Mouse (Mus musculus): Measurements from ENCODE around the gene Efhd1. TPM values are rescaled to one million over a fixed set of nuclear protein-coding genes. Genes with fewer than 3 reads are reported as not detected.

Gene Efhd1
- polyA plus RNA-seq, 1 experiment from 2014 or later = 1.4 TPM

DNA sequence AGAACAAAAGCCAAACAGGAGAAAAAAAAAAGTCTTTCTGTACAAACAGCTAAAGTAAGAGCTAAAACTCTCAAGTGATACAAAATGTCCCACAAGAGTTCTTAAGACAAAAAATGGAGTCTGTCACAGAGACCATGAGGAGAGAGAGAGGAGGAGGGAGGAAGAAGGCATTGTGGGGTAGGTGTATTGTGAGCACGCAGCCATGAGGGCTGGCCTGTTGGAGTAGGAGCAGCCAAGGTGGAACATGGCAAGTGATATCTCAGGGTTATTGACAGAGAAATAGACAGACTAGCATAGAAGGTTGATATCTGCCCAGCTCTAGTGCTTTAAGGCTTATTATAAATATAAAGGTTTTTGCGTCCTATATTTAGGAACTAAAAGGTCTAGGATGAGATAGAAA lies 48.5 kb downstream of the Efhd1 start:
- WGBS = 93% methylated on average over 2 of the region's 2 CpGs
- no peak for ATAC-seq
- Histone ChIP-seq H3K4me2 (ENCODE audit: low read length) (no peak overlapping the region), H3K36me3 (ENCODE audit: control insufficient read depth, insufficient read depth, low read length) (no peaks in the 10 kb centered on the region), H3K9me3 (replicated peaks; ENCODE audit: control insufficient read depth, low read length, poor library complexity, severe bottlenecking) (no peaks in the 10 kb centered on the region), H3K9ac (ENCODE audit: low read depth, low read length) (no peak overlapping the region), H3K27ac (ENCODE audit: low read length) (no peak overlapping the region), H3K27me3 (ENCODE audit: control insufficient read depth, insufficient read depth, low read depth, low read length) (no peaks in the 10 kb centered on the region), H3K4me3 (ENCODE audit: low read depth, low read length) (no peak overlapping the region), H3K4me1 (ENCODE audit: control insufficient read depth, insufficient read depth, low read length) (no peaks in the 10 kb centered on the region)

GRCm38 (mm10) chr1:87313116-87313515 lies 49.0 kb downstream of the Efhd1 start:
- Histone ChIP-seq H3K27me3 (ENCODE audit: control insufficient read depth, insufficient read depth, low read depth, low read length) (no peaks in the 10 kb centered on the region), H3K9me3 (replicated peaks; ENCODE audit: control insufficient read depth, low read length, poor library complexity, severe bottlenecking) (no peaks in the 10 kb centered on the region), H3K4me1 (ENCODE audit: control insufficient read depth, insufficient read depth, low read length) (no peaks in the 10 kb centered on the region), H3K4me2 (ENCODE audit: low read length) (no peak overlapping the region), H3K27ac (ENCODE audit: low read length) (no peak overlapping the region), H3K9ac (ENCODE audit: low read depth, low read length) (no peak overlapping the region), H3K4me3 (ENCODE audit: low read depth, low read length) (no peak overlapping the region), H3K36me3 (ENCODE audit: control insufficient read depth, insufficient read depth, low read length) (no peaks in the 10 kb centered on the region)
- WGBS = 96% methylated on average over 2 of the region's 2 CpGs
- no peak for ATAC-seq

DNA sequence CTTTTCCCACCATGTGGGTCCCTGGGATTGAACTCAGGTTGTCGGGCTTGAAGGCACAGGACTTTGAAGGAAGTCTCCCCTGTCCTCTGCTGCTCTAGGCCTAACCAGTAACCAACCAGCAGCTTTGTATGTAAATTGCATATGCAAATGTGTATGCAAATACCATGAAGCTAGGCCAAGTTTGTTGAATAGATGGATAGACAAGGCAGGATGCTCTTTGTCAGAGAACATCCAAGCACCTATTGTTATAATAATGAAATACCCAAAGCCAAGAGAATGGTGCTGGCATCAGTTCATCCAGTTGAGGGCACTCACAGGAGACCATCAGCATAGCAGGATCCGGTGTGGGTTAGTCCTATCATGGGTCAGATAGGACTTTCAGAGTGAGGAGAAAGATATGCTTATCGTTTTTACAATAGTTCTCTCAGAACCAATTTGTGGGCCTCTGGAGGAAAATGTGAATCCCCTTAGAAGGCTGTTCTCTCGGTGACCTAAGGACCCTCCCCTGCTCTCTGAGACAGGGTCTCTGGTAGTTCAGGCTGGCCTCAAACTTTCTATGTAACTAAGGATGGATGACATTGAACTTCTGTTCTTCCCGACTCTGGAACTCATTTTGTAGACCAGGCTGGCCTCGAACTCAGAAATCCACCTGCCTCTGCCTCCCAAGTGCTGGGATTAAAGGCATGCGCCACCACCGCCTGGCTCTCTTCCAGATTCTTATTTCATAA lies 49.8 kb downstream of the Efhd1 start:
- 91% methylated on average over 8 of the region's 8 CpGs for WGBS
- H3K4me3 ChIP-seq (ENCODE audit: low read depth, low read length) = no peak overlapping the region
- no peaks in the 10 kb centered on the region; the same call in 1 of the 2 replicates for H3K9me3 ChIP-seq (replicated peaks; ENCODE audit: control insufficient read depth, low read length, poor library complexity, severe bottlenecking)
- H3K4me1 ChIP-seq (ENCODE audit: control insufficient read depth, insufficient read depth, low read length) = no peaks in the 10 kb centered on the region
- H3K36me3 ChIP-seq (ENCODE audit: control insufficient read depth, insufficient read depth, low read length) = no peaks in the 10 kb centered on the region
- H3K27me3 ChIP-seq (ENCODE audit: control insufficient read depth, insufficient read depth, low read depth, low read length) = no peaks in the 10 kb centered on the region
- no peak for ATAC-seq
- H3K9ac ChIP-seq (ENCODE audit: low read depth, low read length) = no peak overlapping the region
- H3K27ac ChIP-seq (ENCODE audit: low read length) = no peak overlapping the region
- H3K4me2 ChIP-seq (ENCODE audit: low read length) = no peak overlapping the region

DNA sequence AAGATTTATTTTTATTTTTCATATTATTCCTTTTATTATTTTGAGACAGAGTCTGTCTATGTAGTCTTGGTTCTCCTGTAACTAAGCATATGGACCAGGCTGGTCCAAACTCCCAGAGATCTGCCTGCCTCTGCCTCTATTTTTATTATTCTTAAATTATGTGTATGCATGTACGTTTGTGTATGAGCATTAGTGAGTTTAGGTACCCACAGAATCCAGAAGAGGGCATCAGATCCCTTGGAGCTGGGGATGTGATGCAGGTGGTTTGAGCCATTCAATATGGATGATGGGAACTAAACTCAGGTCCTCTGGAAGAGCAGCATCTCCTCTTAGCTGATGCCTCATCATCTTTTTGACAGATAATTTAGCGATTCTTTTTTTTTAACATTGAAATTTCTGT lies 51.3 kb downstream of the Efhd1 start:
- H3K36me3 ChIP-seq (ENCODE audit: control insufficient read depth, insufficient read depth, low read length) = no peaks in the 10 kb centered on the region
- no peaks in the 10 kb centered on the region for H3K4me1 ChIP-seq (ENCODE audit: control insufficient read depth, insufficient read depth, low read length)
- no peak overlapping the region for H3K4me2 ChIP-seq (ENCODE audit: low read length)
- no peak overlapping the region for H3K4me3 ChIP-seq (ENCODE audit: low read depth, low read length)
- 92% methylated on average over 2 of the region's 2 CpGs for WGBS
- no peaks in the 10 kb centered on the region for H3K27me3 ChIP-seq (ENCODE audit: control insufficient read depth, insufficient read depth, low read depth, low read length)
- H3K9ac ChIP-seq (ENCODE audit: low read depth, low read length) = no peak overlapping the region
- no peak overlapping the region for H3K27ac ChIP-seq (ENCODE audit: low read length)
- ATAC-seq = no peak
- H3K9me3 ChIP-seq (replicated peaks; ENCODE audit: control insufficient read depth, low read length, poor library complexity, severe bottlenecking) = peaks cover 7% of the 10 kb centered on the region

DNA sequence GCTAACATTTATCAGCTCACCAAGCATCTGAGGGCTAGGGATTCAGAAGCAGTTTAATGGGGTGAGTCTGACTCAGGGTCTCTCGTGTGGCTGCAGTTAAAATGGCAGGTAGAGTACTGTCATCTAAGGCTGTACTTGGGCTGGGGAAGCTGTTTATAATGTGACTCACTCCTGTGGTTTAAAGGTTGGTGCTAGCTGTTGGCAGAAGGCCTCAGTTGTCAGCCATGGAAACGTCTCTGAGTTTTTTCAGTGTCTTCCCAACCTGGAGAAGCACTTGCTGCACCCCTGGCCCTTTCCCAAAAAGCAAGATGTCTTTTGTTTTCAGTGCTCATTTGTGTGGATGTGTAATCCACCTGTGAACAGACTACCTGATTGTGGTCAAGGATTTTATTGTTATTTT lies 51.7 kb downstream of the Efhd1 start:
- no peak for ATAC-seq
- H3K36me3 ChIP-seq (ENCODE audit: control insufficient read depth, insufficient read depth, low read length) = no peaks in the 10 kb centered on the region
- H3K4me2 ChIP-seq (ENCODE audit: low read length) = no peak overlapping the region
- H3K9ac ChIP-seq (ENCODE audit: low read depth, low read length) = no peak overlapping the region
- peaks cover 9% of the 10 kb centered on the region for H3K9me3 ChIP-seq (replicated peaks; ENCODE audit: control insufficient read depth, low read length, poor library complexity, severe bottlenecking)
- WGBS = 79% methylated on average over 2 of the region's 2 CpGs
- no peaks in the 10 kb centered on the region for H3K27me3 ChIP-seq (ENCODE audit: control insufficient read depth, insufficient read depth, low read depth, low read length)
- no peak overlapping the region for H3K4me3 ChIP-seq (ENCODE audit: low read depth, low read length)
- no peak overlapping the region for H3K27ac ChIP-seq (ENCODE audit: low read length)
- H3K4me1 ChIP-seq (ENCODE audit: control insufficient read depth, insufficient read depth, low read length) = no peaks in the 10 kb centered on the region

GRCm38 (mm10) chr1:87316672-87317071 lies 52.5 kb downstream of the Efhd1 start:
- Histone ChIP-seq H3K4me3 (ENCODE audit: low read depth, low read length) (no peak overlapping the region), H3K36me3 (ENCODE audit: control insufficient read depth, insufficient read depth, low read length) (no peaks in the 10 kb centered on the region), H3K9me3 (replicated peaks; ENCODE audit: control insufficient read depth, low read length, poor library complexity, severe bottlenecking) (peaks cover 17% of the 10 kb centered on the region), H3K27me3 (ENCODE audit: control insufficient read depth, insufficient read depth, low read depth, low read length) (no peaks in the 10 kb centered on the region), H3K4me2 (ENCODE audit: low read length) (no peak overlapping the region), H3K9ac (ENCODE audit: low read depth, low read length) (no peak overlapping the region), H3K27ac (ENCODE audit: low read length) (no peak overlapping the region), H3K4me1 (ENCODE audit: control insufficient read depth, insufficient read depth, low read length) (no peaks in the 10 kb centered on the region)
- ATAC-seq = no peak
- WGBS = 47% methylated on average over 3 of the region's 3 CpGs

DNA sequence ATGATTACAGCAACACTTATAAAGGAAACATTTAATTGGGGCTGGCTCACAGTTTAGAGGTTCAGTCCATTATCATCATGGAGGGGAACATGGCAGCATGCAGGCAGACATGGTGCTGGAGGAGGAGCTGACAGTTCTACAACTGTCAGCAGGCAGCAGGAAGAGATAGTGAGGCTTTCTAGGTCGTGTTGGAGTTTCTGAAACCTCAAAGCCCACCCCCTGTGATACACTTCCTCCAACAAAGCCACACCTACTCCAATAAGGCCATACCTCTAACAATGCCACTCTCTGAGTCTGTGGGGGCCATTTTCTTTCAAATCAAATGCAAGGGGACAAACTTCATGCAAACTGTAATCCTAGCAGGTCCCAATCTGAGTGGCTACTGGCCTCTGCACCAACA lies 56.9 kb downstream of the Efhd1 start:
- H3K27ac ChIP-seq (ENCODE audit: low read length) = no peak overlapping the region
- ATAC-seq = no peak
- WGBS = 0% methylated on average over 1 of the region's 1 CpGs
- no peak overlapping the region for H3K9ac ChIP-seq (ENCODE audit: low read depth, low read length)
- no peaks in the 10 kb centered on the region for H3K36me3 ChIP-seq (ENCODE audit: control insufficient read depth, insufficient read depth, low read length)
- H3K4me2 ChIP-seq (ENCODE audit: low read length) = no peak overlapping the region
- H3K27me3 ChIP-seq (ENCODE audit: control insufficient read depth, insufficient read depth, low read depth, low read length) = no peaks in the 10 kb centered on the region
- H3K4me3 ChIP-seq (ENCODE audit: low read depth, low read length) = no peak overlapping the region
- H3K4me1 ChIP-seq (ENCODE audit: control insufficient read depth, insufficient read depth, low read length) = no peaks in the 10 kb centered on the region
- peaks cover 20% of the 10 kb centered on the region for H3K9me3 ChIP-seq (replicated peaks; ENCODE audit: control insufficient read depth, low read length, poor library complexity, severe bottlenecking)

DNA sequence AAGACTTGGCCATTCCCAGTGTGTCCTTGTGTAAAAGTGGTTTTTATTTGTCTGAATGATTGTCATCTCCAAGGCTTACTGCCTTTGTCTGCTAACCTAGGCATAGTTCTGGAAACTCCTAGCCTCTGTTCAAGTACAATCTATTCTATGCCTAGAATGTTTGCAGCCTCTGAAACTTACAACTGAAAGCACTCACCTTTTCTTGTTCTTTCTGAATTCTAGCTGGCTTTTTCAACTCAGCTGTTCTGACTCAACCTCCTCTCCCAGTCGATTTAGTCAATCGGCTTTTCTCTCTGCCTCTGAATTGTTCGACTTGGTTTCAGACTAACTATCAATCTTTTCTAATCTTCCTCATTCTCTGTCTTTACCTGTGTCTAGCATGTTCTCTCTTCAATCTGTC lies 58.6 kb downstream of the Efhd1 start:
- no peak for ATAC-seq
- H3K9ac ChIP-seq (ENCODE audit: low read depth, low read length) = no peak overlapping the region
- no peaks in the 10 kb centered on the region for H3K4me1 ChIP-seq (ENCODE audit: control insufficient read depth, insufficient read depth, low read length)
- H3K27me3 ChIP-seq (ENCODE audit: control insufficient read depth, insufficient read depth, low read depth, low read length) = no peaks in the 10 kb centered on the region
- WGBS = 93% methylated on average over 3 of the region's 3 CpGs
- peaks cover 20% of the 10 kb centered on the region for H3K9me3 ChIP-seq (replicated peaks; ENCODE audit: control insufficient read depth, low read length, poor library complexity, severe bottlenecking)
- H3K27ac ChIP-seq (ENCODE audit: low read length) = no peak overlapping the region
- H3K4me2 ChIP-seq (ENCODE audit: low read length) = no peak overlapping the region
- H3K4me3 ChIP-seq (ENCODE audit: low read depth, low read length) = no peak overlapping the region
- H3K36me3 ChIP-seq (ENCODE audit: control insufficient read depth, insufficient read depth, low read length) = no peaks in the 10 kb centered on the region

- H3K36me3 ChIP-seq (ENCODE audit: control insufficient read depth, insufficient read depth, low read length) = no peaks in the 10 kb centered on the region
- no peak overlapping the region for H3K4me2 ChIP-seq (ENCODE audit: low read length)
- ATAC-seq = no peak
- peaks cover 15% of the 10 kb centered on the region for H3K9me3 ChIP-seq (replicated peaks; ENCODE audit: control insufficient read depth, low read length, poor library complexity, severe bottlenecking)
- H3K27me3 ChIP-seq (ENCODE audit: control insufficient read depth, insufficient read depth, low read depth, low read length) = no peaks in the 10 kb centered on the region
- H3K9ac ChIP-seq (ENCODE audit: low read depth, low read length) = no peak overlapping the region
- H3K27ac ChIP-seq (ENCODE audit: low read length) = no peak overlapping the region
- H3K4me3 ChIP-seq (ENCODE audit: low read depth, low read length) = no peak overlapping the region
- peaks cover 8% of the 10 kb centered on the region for H3K4me1 ChIP-seq (ENCODE audit: control insufficient read depth, insufficient read depth, low read length)
Observed at GRCm38 (mm10) chr1:87324649-87325048, 60.5 kb downstream of the Efhd1 start.
